Mouse (Mus musculus) splenic B cell, adult 2 months (primary cell): ENCODE measurements at regions not wholly inside any gene's neighbourhood (a gene's known extent, or its start where the extent isn't known, plus 50 kb on each side); places are given as distances from the start of the nearest gene placed in this dataset.

ENCODE experiments used
- DNase-seq: peaks from one replicate; pipeline ENCODE4 v3.0.0-alpha.2; 2011; ENCODE audit warnings: low read depth, low spot score
- H3K27me3 ChIP-seq: 2 replicates; pipeline ENCODE4 v1.6.1; 2012; ENCODE audit warnings: mild to moderate bottlenecking, low read length, moderate library complexity, mixed read lengths; ENCODE audit not compliant: control insufficient read depth, poor library complexity, insufficient read depth, severe bottlenecking
- H3K36me3 ChIP-seq: 2 replicates; pipeline ENCODE4 v1.6.1; 2012; ENCODE audit warnings: mild to moderate bottlenecking, low read length, moderate library complexity, mixed read lengths; ENCODE audit not compliant: control insufficient read depth, poor library complexity, insufficient read depth, severe bottlenecking

GRCm38 (mm10) chr12:70749651-70750050 is 75.7 kb upstream of the Frmd6 start:
- DNase-seq: no peak
- H3K27me3 ChIP-seq: no peaks in the 10 kb centered on the region
- no peaks in the 10 kb centered on the region for H3K36me3 ChIP-seq

- H3K36me3 ChIP-seq: no peaks in the 10 kb centered on the region
- no peaks in the 10 kb centered on the region for H3K27me3 ChIP-seq
- no peak for DNase-seq
Measured at GRCm38 (mm10) chr12:70750651-70751578, 74.4 kb upstream of the Frmd6 start.

GRCm38 (mm10) chr12:70752266-70752910 is 72.9 kb upstream of the Frmd6 start:
- H3K36me3 ChIP-seq: no peaks in the 10 kb centered on the region
- DNase-seq: no peak

GRCm38 (mm10) chr12:70752911-70753290 is 72.4 kb upstream of the Frmd6 start:
- H3K36me3 ChIP-seq: no peaks in the 10 kb centered on the region
- DNase-seq: peak; percentile 69
- H3K27me3 ChIP-seq: no peaks in the 10 kb centered on the region; the same call in 1 of the 2 replicates

More at GRCm38 (mm10) chr12:70752266-70752910, 72.9 kb upstream of the Frmd6 start:
- H3K27me3 ChIP-seq: no peaks in the 10 kb centered on the region; the same call in 1 of the 2 replicates

GRCm38 (mm10) chr12:70753458-70753857 is 71.9 kb upstream of the Frmd6 start:
- DNase-seq: peak; percentile 10
- Histone ChIP-seq H3K27me3 (no peaks in the 10 kb centered on the region; the same call in 1 of the 2 replicates), H3K36me3 (no peaks in the 10 kb centered on the region)

- Histone ChIP-seq H3K27me3 (no peaks in the 10 kb centered on the region; the same call in 1 of the 2 replicates), H3K36me3 (no peaks in the 10 kb centered on the region)
- DNase-seq: no peak
Measured at GRCm38 (mm10) chr12:70758080-70758479, 67.2 kb upstream of the Frmd6 start.

GRCm38 (mm10) chr12:70763542-70763941 is 61.8 kb upstream of the Frmd6 start:
- DNase-seq: no peak
- H3K27me3 ChIP-seq: no peaks in the 10 kb centered on the region
- no peaks in the 10 kb centered on the region for H3K36me3 ChIP-seq

GRCm38 (mm10) chr12:70766319-70766718 is 59.0 kb upstream of the Frmd6 start:
- Histone ChIP-seq H3K27me3 (no peaks in the 10 kb centered on the region), H3K36me3 (no peaks in the 10 kb centered on the region)
- no peak for DNase-seq

GRCm38 (mm10) chr12:70767959-70768358 is 57.4 kb upstream of the Frmd6 start:
- Histone ChIP-seq H3K36me3 (no peaks in the 10 kb centered on the region), H3K27me3 (no peaks in the 10 kb centered on the region)
- DNase-seq: peak; percentile 58

GRCm38 (mm10) chr12:70768745-70769144 is 56.6 kb upstream of the Frmd6 start:
- Histone ChIP-seq H3K36me3 (no peaks in the 10 kb centered on the region), H3K27me3 (no peaks in the 10 kb centered on the region)
- no peak for DNase-seq

GRCm38 (mm10) chr12:70769538-70770176 is 55.7 kb upstream of the Frmd6 start:
- no peaks in the 10 kb centered on the region for H3K27me3 ChIP-seq
- DNase-seq: no peak
- no peaks in the 10 kb centered on the region for H3K36me3 ChIP-seq

- Histone ChIP-seq H3K36me3 (no peaks in the 10 kb centered on the region), H3K27me3 (no peaks in the 10 kb centered on the region)
- no peak for DNase-seq
Measured at GRCm38 (mm10) chr12:70774006-70774405, 51.3 kb upstream of the Frmd6 start.

- no peak for DNase-seq
- H3K36me3 ChIP-seq: no peaks in the 10 kb centered on the region
- no peaks in the 10 kb centered on the region for H3K27me3 ChIP-seq
Measured at GRCm38 (mm10) chr12:70774816-70775591, 50.3 kb upstream of the Frmd6 start.
